Mouse (Mus musculus): ENCODE measurements around the gene Rorc. TPM values are rescaled to one million over a fixed set of nuclear protein-coding genes. Genes with fewer than 3 reads are reported as not detected.

Rorc gene
- polyA plus RNA-seq, 1 experiment from 2014 or later = 7.5 TPM

- Histone ChIP-seq H3K9me3 (replicated peaks) (no peaks in the 10 kb centered on the region), H3K27me3 (peaks cover 3% of the 10 kb centered on the region; the same call in 1 of the 2 replicates), H3K4me1 (replicated peaks) (peaks cover 11% of the 10 kb centered on the region), H3K4me2 (peak within 1 kb of the TSS; percentile 93), H3K4me3 (peak within 1 kb of the TSS; percentile 54), H3K27ac (no peak within 1 kb of the TSS), H3K9ac (peak within 1 kb of the TSS; percentile 45), H3K36me3 (no peaks in the 10 kb centered on the region)
- 9% methylated on average over 52 of the region's 52 CpGs for WGBS
- peak; percentile 98 for ATAC-seq (replicated peaks; ENCODE audit: insufficient number of reproducible peaks, insufficient read depth, low FRiP score, low read depth)
Measured at GRCm38 (mm10) chr3:94413031-94413679, 40.6 kb downstream of the Rorc start, which contains the start of gene Tdrkh. Tdrkh (plus strand) TSS chr3:94413273.

- H3K9ac ChIP-seq = no peak overlapping the region
- no peaks in the 10 kb centered on the region for H3K36me3 ChIP-seq
- no peak for ATAC-seq (replicated peaks; ENCODE audit: insufficient number of reproducible peaks, insufficient read depth, low FRiP score, low read depth)
- no peak overlapping the region for H3K4me3 ChIP-seq
- no peaks in the 10 kb centered on the region for H3K27me3 ChIP-seq
- no peak overlapping the region for H3K4me2 ChIP-seq
- H3K27ac ChIP-seq = no peak overlapping the region
- H3K9me3 ChIP-seq (replicated peaks) = no peaks in the 10 kb centered on the region
- 51% methylated on average over 2 of the region's 2 CpGs for WGBS
- H3K4me1 ChIP-seq (replicated peaks) = no peaks in the 10 kb centered on the region
Measured at GRCm38 (mm10) chr3:94430980-94431379, 58.4 kb downstream of the Rorc start.

DNA sequence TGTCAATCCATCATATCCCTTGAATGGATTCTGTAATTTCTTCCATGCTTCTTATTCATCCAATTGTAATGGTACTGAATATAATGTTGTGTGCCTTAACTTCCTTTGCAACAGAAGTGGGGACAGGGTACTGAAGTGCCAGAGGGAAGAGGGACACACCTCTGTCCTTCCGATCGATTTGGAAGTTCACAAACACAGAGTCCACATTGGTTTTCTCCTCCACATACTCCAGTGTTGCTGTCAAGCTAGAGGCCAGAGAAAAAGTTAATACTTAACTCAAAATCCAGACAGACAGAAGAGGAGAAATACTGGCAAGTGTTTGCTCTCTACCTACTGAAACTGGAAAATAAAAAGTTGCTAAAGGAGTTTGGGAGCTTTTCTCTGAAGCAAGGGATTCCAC is 61.7 kb downstream of the Rorc start:
- Histone ChIP-seq H3K9ac (no peak overlapping the region), H3K27me3 (no peaks in the 10 kb centered on the region), H3K4me1 (replicated peaks) (no peaks in the 10 kb centered on the region), H3K4me2 (no peak overlapping the region), H3K27ac (no peak overlapping the region), H3K36me3 (no peaks in the 10 kb centered on the region), H3K9me3 (replicated peaks) (no peaks in the 10 kb centered on the region), H3K4me3 (no peak overlapping the region)
- WGBS = 74% methylated on average over 2 of the region's 2 CpGs
- ATAC-seq (replicated peaks; ENCODE audit: insufficient number of reproducible peaks, insufficient read depth, low FRiP score, low read depth) = no peak

- no peaks in the 10 kb centered on the region for H3K4me1 ChIP-seq (replicated peaks)
- H3K4me2 ChIP-seq = no peak overlapping the region
- H3K9me3 ChIP-seq (replicated peaks) = no peaks in the 10 kb centered on the region
- ATAC-seq (replicated peaks; ENCODE audit: insufficient number of reproducible peaks, insufficient read depth, low FRiP score, low read depth) = no peak
- 77% methylated on average over 9 of the region's 9 CpGs for WGBS
- H3K27me3 ChIP-seq = peaks cover 10% of the 10 kb centered on the region
- H3K9ac ChIP-seq = no peak overlapping the region
- H3K4me3 ChIP-seq = no peak overlapping the region
- no peaks in the 10 kb centered on the region for H3K36me3 ChIP-seq
- no peak overlapping the region for H3K27ac ChIP-seq
Measured at GRCm38 (mm10) chr3:94436420-94436819, 63.8 kb downstream of the Rorc start.

GRCm38 (mm10) chr3:94441182-94441581 is 68.6 kb downstream of the Rorc start:
- H3K36me3 ChIP-seq = peaks cover 12% of the 10 kb centered on the region; the same call in 1 of the 2 replicates
- no peak for ATAC-seq (replicated peaks; ENCODE audit: insufficient number of reproducible peaks, insufficient read depth, low FRiP score, low read depth)
- H3K4me1 ChIP-seq (replicated peaks) = peaks cover 5% of the 10 kb centered on the region
- H3K4me2 ChIP-seq = no peak overlapping the region
- H3K4me3 ChIP-seq = no peak overlapping the region
- H3K27ac ChIP-seq = no peak overlapping the region
- WGBS = 37% methylated on average over 3 of the region's 3 CpGs
- no peak overlapping the region for H3K9ac ChIP-seq
- no peaks in the 10 kb centered on the region for H3K9me3 ChIP-seq (replicated peaks)
- H3K27me3 ChIP-seq = peaks cover 10% of the 10 kb centered on the region

- Histone ChIP-seq H3K9ac (peak within 1 kb of the TSS; percentile 96), H3K4me1 (replicated peaks) (peaks cover 5% of the 10 kb centered on the region), H3K4me2 (peak within 1 kb of the TSS; percentile 76), H3K9me3 (replicated peaks) (no peaks in the 10 kb centered on the region), H3K27ac (peak within 1 kb of the TSS; percentile 82), H3K27me3 (peaks cover 10% of the 10 kb centered on the region), H3K4me3 (peak within 1 kb of the TSS; percentile 95), H3K36me3 (peaks cover 31% of the 10 kb centered on the region)
- ATAC-seq (replicated peaks; ENCODE audit: insufficient number of reproducible peaks, insufficient read depth, low FRiP score, low read depth) = peak; percentile 94
- under 1% methylated on average over 37 of the region's 39 CpGs for WGBS
Measured at GRCm38 (mm10) chr3:94442951-94443596, 70.5 kb downstream of the Rorc start, which contains the start of gene Mrpl9. Mrpl9 (plus strand) TSS chr3:94443318.

DNA sequence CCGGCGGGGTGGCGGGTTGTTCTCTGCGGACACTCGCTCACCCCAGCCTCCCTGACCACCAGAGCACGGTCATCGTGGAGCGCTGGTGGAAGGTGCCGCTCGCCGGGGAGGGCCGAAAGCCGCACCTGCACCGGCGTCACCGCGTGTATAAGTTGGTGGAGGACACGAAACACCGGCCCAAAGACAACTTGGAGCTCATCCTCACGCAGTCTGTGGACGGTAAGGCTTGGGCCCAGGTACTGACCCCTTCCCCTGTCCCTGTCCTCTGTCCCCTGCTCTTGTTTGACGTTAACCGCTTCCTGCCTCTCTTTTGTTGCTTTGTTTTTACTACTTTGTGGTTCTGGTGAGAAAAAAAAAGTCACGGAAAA is 71.0 kb downstream of the Rorc start, which contains the start of gene Oaz3:
Gene Oaz3 (minus strand): TSS at position 319 of the 368 bp plus-strand sequence.
- peak; percentile 45; the same call in 1 of the 2 replicates for ATAC-seq (replicated peaks; ENCODE audit: insufficient number of reproducible peaks, insufficient read depth, low FRiP score, low read depth)
- no peaks in the 10 kb centered on the region for H3K9me3 ChIP-seq (replicated peaks)
- peaks cover 36% of the 10 kb centered on the region for H3K36me3 ChIP-seq
- peaks cover 10% of the 10 kb centered on the region for H3K27me3 ChIP-seq
- peak within 1 kb of the TSS; percentile 96 for H3K9ac ChIP-seq
- H3K27ac ChIP-seq = peak within 1 kb of the TSS; percentile 82
- H3K4me3 ChIP-seq = peak within 1 kb of the TSS; percentile 95
- H3K4me1 ChIP-seq (replicated peaks) = peaks cover 5% of the 10 kb centered on the region
- 2% methylated on average over 24 of the region's 24 CpGs for WGBS
- peak within 1 kb of the TSS; percentile 76 for H3K4me2 ChIP-seq

Other genes starting within 250 kb of the Rorc start
- not detected in 2 replicates for gene Gm10696, start 194.6 kb upstream of the Rorc start, polyA plus RNA-seq (2015; fragmentation: Nextera tagmentation; extraction: Ambion mirVana)
- not detected in 2 replicates for gene Gm5286, start 176.1 kb upstream of the Rorc start, polyA plus RNA-seq (2015; fragmentation: Nextera tagmentation; extraction: Ambion mirVana)
- not detected in 2 replicates for gene Gm4778, start 108.8 kb upstream of the Rorc start, polyA plus RNA-seq (2015; fragmentation: Nextera tagmentation; extraction: Ambion mirVana)
- gene Them4, start 62.7 kb upstream of the Rorc start, polyA plus RNA-seq (2015; fragmentation: Nextera tagmentation; extraction: Ambion mirVana) = 12.3 and 12.7 TPM in 2 replicates
- 0.16 TPM in 1 of 2 replicates, not detected in the other for gene Them5, start 30.7 kb upstream of the Rorc start, polyA plus RNA-seq (2015; fragmentation: Nextera tagmentation; extraction: Ambion mirVana)
- gene C2cd4d, start 10.4 kb upstream of the Rorc start, polyA plus RNA-seq (2015; fragmentation: Nextera tagmentation; extraction: Ambion mirVana) = 0.19 and 0.70 TPM in 2 replicates
- 0.09 and 0.34 TPM in 2 replicates for gene Lingo4, start 25.7 kb downstream of the Rorc start, polyA plus RNA-seq (2015; fragmentation: Nextera tagmentation; extraction: Ambion mirVana)
- 8.3 and 10.0 TPM in 2 replicates for gene Tdrkh, start 40.5 kb downstream of the Rorc start, polyA plus RNA-seq (2015; fragmentation: Nextera tagmentation; extraction: Ambion mirVana)
- gene Mrpl9, start 70.5 kb downstream of the Rorc start, polyA plus RNA-seq (2015; fragmentation: Nextera tagmentation; extraction: Ambion mirVana) = 56.1 and 60.8 TPM in 2 replicates
- 0.23 and 0.38 TPM in 2 replicates for gene Oaz3, start 71.1 kb downstream of the Rorc start, polyA plus RNA-seq (2015; fragmentation: Nextera tagmentation; extraction: Ambion mirVana)
- 1.0 and 4.5 TPM in 2 replicates for gene Celf3, start 105.5 kb downstream of the Rorc start, polyA plus RNA-seq (2015; fragmentation: Nextera tagmentation; extraction: Ambion mirVana)
- gene Riiad1, start 107.5 kb downstream of the Rorc start, polyA plus RNA-seq (2015; fragmentation: Nextera tagmentation; extraction: Ambion mirVana) = 4.9 and 6.2 TPM in 2 replicates
- gene Snx27, start 209.9 kb downstream of the Rorc start, polyA plus RNA-seq (2015; fragmentation: Nextera tagmentation; extraction: Ambion mirVana) = 30.7 and 32.0 TPM in 2 replicates

All from heart, embryonic 15.5 days (tissue).